Comparison of ENCODE assay signal across 10 mouse cellular contexts in genomic region chr5:148995962-148996708, GRCm38 (mm10). TPM values are rescaled to one million over a fixed set of nuclear protein-coding genes. Genes with fewer than 3 reads are reported as not detected.
DNase-seq lines count a peak whose midpoint lies in the region; ATAC-seq and TF ChIP-seq lines count a peak whose summit lies in the region.
"Had no signal": no experiment of that assay in that cellular context is flagged by ENCODE, and none has a peak within 500 bp of the region (broad histone marks: within the 10 kb centered on the region; RNA-seq: fewer than 3 reads in every experiment).

No protein-coding gene starts in this region.

- no peak overlapping the region for H3K4me3 ChIP-seq in heart, embryonic 16.5 days (ENCODE audit: low read length)
- H3K4me3 ChIP-seq in MEL (ENCODE audit: control insufficient read depth in 1 of 2, insufficient read depth in 1 of 2, low read depth in 2 of 2, low read length in 2 of 2): peak overlapping the region in 1 of 2 experiments; percentile 40; a peak in 2 of 4 replicates
- no peak overlapping the region for H3K4me3 ChIP-seq in forebrain, embryonic 14.5 days (ENCODE audit: low read depth, low read length)
- no peak overlapping the region for H3K4me3 ChIP-seq in liver, embryonic 13.5 days (replicated peaks)

- H3K79me2 ChIP-seq in MEL (ENCODE audit: control insufficient read depth, insufficient read depth, low read length, poor library complexity): peaks cover 2% of the 10 kb centered on the region; the same call in 1 of the 2 replicates

- peaks cover 13% of the 10 kb centered on the region for H3K4me1 ChIP-seq in heart, embryonic 16.5 days (ENCODE audit: control insufficient read depth, insufficient read depth, low read length)
- H3K4me1 ChIP-seq in MEL (ENCODE audit: control insufficient read depth in 1 of 2, insufficient read depth in 2 of 2, low read length in 2 of 2): peaks cover 5 to 10% of the 10 kb centered on the region in 2 experiments; a peak in 3 of 4 replicates
- peaks cover 14% of the 10 kb centered on the region for H3K4me1 ChIP-seq in forebrain, embryonic 14.5 days (ENCODE audit: control insufficient read depth, insufficient read depth, low read length)
- peaks cover 23% of the 10 kb centered on the region for H3K4me1 ChIP-seq in liver, embryonic 13.5 days (replicated peaks)

- peak in 1 of 3 experiments; percentile 37; a peak in 2 of 6 replicates for TF ChIP-seq CTCF in MEL (IDR thresholded peaks at IDR 0.05 in 2 of 3, conservative IDR thresholded peaks at IDR 0.05 in 1 of 3; ENCODE audit: control insufficient read depth in 1 of 3, insufficient read depth in 1 of 3, low read depth in 2 of 3, low read length in 3 of 3, poor library complexity in 1 of 3, severe bottlenecking in 1 of 3)

- TF ChIP-seq RAD21 in MEL (IDR thresholded peaks at IDR 0.05; ENCODE audit: low read depth, low read length): peak; percentile 20

- H3K27ac ChIP-seq in heart, embryonic 16.5 days (ENCODE audit: low read length): peak overlapping the region; percentile 10; the same call in 1 of the 2 replicates
- H3K27ac ChIP-seq in MEL (ENCODE audit: control insufficient read depth, low read depth, low read length): no peak overlapping the region
- no peak overlapping the region for H3K27ac ChIP-seq in forebrain, embryonic 14.5 days (ENCODE audit: low read depth, low read length)
- H3K27ac ChIP-seq in liver, embryonic 13.5 days: peak overlapping the region; percentile 78; the same call in 1 of the 2 replicates

- no peak for TF ChIP-seq POLR2A in MEL (IDR thresholded peaks at IDR 0.05; ENCODE audit: control insufficient read depth in 1 of 2, insufficient read depth in 1 of 2, low read depth in 1 of 2, low read length in 2 of 2, poor library complexity in 1 of 2)

- peak in 1 of 2 experiments; percentile 19; a peak in 1 of 4 replicates for TF ChIP-seq EP300 in MEL (IDR thresholded peaks at IDR 0.05; ENCODE audit: low read depth in 1 of 2, low read length in 2 of 2)

- H3K9ac ChIP-seq in heart, embryonic 16.5 days (ENCODE audit: low read length): no peak overlapping the region
- peak overlapping the region; percentile 87 for H3K9ac ChIP-seq in MEL (ENCODE audit: control insufficient read depth, low read depth, low read length, poor library complexity, severe bottlenecking)
- peak overlapping the region; percentile 13; the same call in 1 of the 2 replicates for H3K9ac ChIP-seq in forebrain, embryonic 14.5 days (ENCODE audit: low read length)
- no peak overlapping the region for H3K9ac ChIP-seq in liver, embryonic 13.5 days

- H3K4me2 ChIP-seq in heart, embryonic 16.5 days (ENCODE audit: low read depth, low read length): no peak overlapping the region
- H3K4me2 ChIP-seq in forebrain, embryonic 14.5 days (ENCODE audit: low read length): no peak overlapping the region
- no peak overlapping the region for H3K4me2 ChIP-seq in liver, embryonic 13.5 days

- WGBS in heart, embryonic 16.5 days: 62% methylated on average over 9 of the region's 9 CpGs
- WGBS in forebrain, embryonic 14.5 days: 56% methylated on average over 9 of the region's 9 CpGs
- 72% methylated on average over 9 of the region's 9 CpGs for WGBS in liver, embryonic 13.5 days (ENCODE audit: insufficient replicate concordance)

- intact Hi-C loops in heart, postnatal 10 days (cut with DNase I): no loop called here

- no peak for DNase-seq in heart, postnatal 10 days
- peak; percentile 64 for DNase-seq in MEL (ENCODE audit: low read depth, low spot score)
- DNase-seq in forebrain, embryonic 14.5 days (ENCODE audit: low spot score): no peak
- no peak for DNase-seq in liver, embryonic 13.5 days
- no peak for DNase-seq in urinary bladder, adult 18-20 months (ENCODE audit: low spot score in 2 of 2)
- DNase-seq in urinary bladder, postnatal 14 days (ENCODE audit: low spot score): no peak
- DNase-seq: retina, postnatal 1 day had no signal

- no peak for ATAC-seq in heart, embryonic 16.5 days (replicated peaks; ENCODE audit: extremely low read depth, insufficient read depth, low FRiP score)
- ATAC-seq in forebrain, embryonic 14.5 days: no peak
- no peak for ATAC-seq in liver, embryonic 13.5 days (ENCODE audit: low read depth)
- ATAC-seq in cerebellum, adult (ENCODE audit: insufficient number of reproducible peaks, low FRiP score, low TSS enrichment): no peak

- no peaks in the 10 kb centered on the region for H3K36me3 ChIP-seq in heart, embryonic 16.5 days (ENCODE audit: control insufficient read depth, insufficient read depth)
- H3K36me3 ChIP-seq in MEL (ENCODE audit: control insufficient read depth in 1 of 2, insufficient read depth in 2 of 2, low read length in 2 of 2): peaks cover 0 to 12% of the 10 kb centered on the region in 2 experiments; a peak in 2 of 4 replicates
- no peaks in the 10 kb centered on the region for H3K36me3 ChIP-seq in forebrain, embryonic 14.5 days (ENCODE audit: control insufficient read depth, insufficient read depth, low read length)
- H3K36me3 ChIP-seq in liver, embryonic 13.5 days: no peaks in the 10 kb centered on the region

- no peaks in the 10 kb centered on the region for H3K27me3 ChIP-seq in heart, embryonic 16.5 days (ENCODE audit: control insufficient read depth, insufficient read depth, low read length)
- no peaks in the 10 kb centered on the region for H3K27me3 ChIP-seq in MEL (ENCODE audit: control insufficient read depth in 1 of 2, insufficient read depth in 2 of 2, low read length in 2 of 2)
- H3K27me3 ChIP-seq in forebrain, embryonic 14.5 days (replicated peaks; ENCODE audit: control insufficient read depth, insufficient read depth, low read length): no peaks in the 10 kb centered on the region
- H3K27me3 ChIP-seq in liver, embryonic 13.5 days: no peaks in the 10 kb centered on the region

- 0 out of 2 replicates have a peak, but pooled peaks cover 3% of the 10 kb centered on the region for H3K9me3 ChIP-seq in heart, embryonic 16.5 days (replicated peaks; ENCODE audit: control insufficient read depth, low read length)
- no peaks in the 10 kb centered on the region for H3K9me3 ChIP-seq in MEL (replicated peaks; ENCODE audit: insufficient read depth, low read length)
- no peaks in the 10 kb centered on the region for H3K9me3 ChIP-seq in forebrain, embryonic 14.5 days (replicated peaks; ENCODE audit: control insufficient read depth, low read length)
- H3K9me3 ChIP-seq in liver, embryonic 13.5 days (replicated peaks): no peaks in the 10 kb centered on the region

TF ChIP-seq in MEL, 35 proteins besides CTCF, POLR2A, EP300 and RAD21:
- TF ChIP-seq RCOR1 (IDR thresholded peaks at IDR 0.05; ENCODE audit: low read depth, low read length) (no peak), TCF12 (IDR thresholded peaks at IDR 0.05; ENCODE audit: low read depth, low read length) (0 out of 2 replicates have a peak, but pooled peaks have one; percentile 18), SMC3 (IDR thresholded peaks at IDR 0.05; ENCODE audit: low read depth, low read length) (peak; percentile 45), GABPA (IDR thresholded peaks at IDR 0.05; ENCODE audit: low read depth, low read length) (no peak), NRF1 (IDR thresholded peaks at IDR 0.05; ENCODE audit: insufficient read depth, low read depth, low read length, poor library complexity, severe bottlenecking) (no peak), JUND (IDR thresholded peaks at IDR 0.05; ENCODE audit: low read depth, low read length) (no peak), ZNF384 (IDR thresholded peaks at IDR 0.05; ENCODE audit: low read depth, low read length) (no peak), E2F4 (IDR thresholded peaks at IDR 0.05; ENCODE audit: borderline replicate concordance, low read depth, low read length) (no peak), MAX (IDR thresholded peaks at IDR 0.05; ENCODE audit: low read length) (0 out of 2 replicates have a peak, but pooled peaks have one; percentile 48), KAT2A (conservative IDR thresholded peaks at IDR 0.05; ENCODE audit: low read depth, low read length) (no peak; the same call in 1 of the 2 replicates), UBTF (IDR thresholded peaks at IDR 0.05; ENCODE audit: borderline replicate concordance, insufficient read depth, low read depth, low read length) (no peak), MXI1 (IDR thresholded peaks at IDR 0.05; ENCODE audit: low read depth, low read length) (peak; percentile 74), MAZ (IDR thresholded peaks at IDR 0.05; ENCODE audit: low read depth, low read length) (peak; percentile 59; the same call in 1 of the 2 replicates), SIN3A (IDR thresholded peaks at IDR 0.05; ENCODE audit: low read length) (peak; percentile 60; the same call in 1 of the 2 replicates), TAL1 (IDR thresholded peaks at IDR 0.05; ENCODE audit: low read length) (no peak), POLR2AphosphoS5 (IDR thresholded peaks at IDR 0.05; ENCODE audit: borderline replicate concordance, low read depth, low read length) (no peak), GATA1 (IDR thresholded peaks at IDR 0.05; ENCODE audit: low read depth, low read length) (no peak), USF2 (IDR thresholded peaks at IDR 0.05; ENCODE audit: borderline replicate concordance in 1 of 2, insufficient read depth in 1 of 2, low read depth in 1 of 2, low read length in 2 of 2) (0 out of 4 replicates have a peak, but pooled peaks of 1 of the 2 experiments have one; percentile 20), HCFC1 (IDR thresholded peaks at IDR 0.05; ENCODE audit: low read depth, low read length) (no peak), MYB (IDR thresholded peaks at IDR 0.05; ENCODE audit: low read depth, low read length) (no peak), CHD2 (IDR thresholded peaks at IDR 0.05; ENCODE audit: low read length) (no peak), USF1 (IDR thresholded peaks at IDR 0.05; ENCODE audit: low read depth, low read length) (peak; percentile 30; the same call in 1 of the 2 replicates), BHLHE40 (IDR thresholded peaks at IDR 0.05; ENCODE audit: borderline replicate concordance, low read depth, low read length) (peak; percentile 46; the same call in 1 of the 2 replicates), ZC3H11A (IDR thresholded peaks at IDR 0.05; ENCODE audit: low read depth, low read length) (peak; percentile 22; the same call in 1 of the 2 replicates)

RNA-seq across cellular contexts. Expression of gene Gm42791, which starts 1.2 kb away (rescaled TPM):
- 1.4 TPM in 1 of 2 replicates, not detected in the other for polyA plus RNA-seq in heart, embryonic 16.5 days (2015; fragmentation: Nextera tagmentation; extraction: Ambion mirVana)
- 1 to 10 TPM; 4.1 to 6.0 TPM for total RNA-seq in heart, postnatal 10 days (2021)
- total RNA-seq in MEL (2012; rRNA removed): 1.2 TPM in 1 of 2 replicates, not detected in the other
- 1 to 10 TPM in 1 of 2 experiments, not detected in 1; 2.1 TPM for polyA plus RNA-seq in MEL (2012; ENCODE audit: insufficient read depth in 1 of 2, insufficient read length in 2 of 2, low read depth in 1 of 2, low replicate concordance in 2 of 2, missing spikeins in 1 of 2)
- 8.4 TPM in 1 of 2 replicates, not detected in the other for polyA plus RNA-seq in forebrain, embryonic 14.5 days (2014; fragmentation: Nextera tagmentation; extraction: Ambion mirVana)
- polyA plus RNA-seq in liver, embryonic 13.5 days (2015; fragmentation: Nextera tagmentation; extraction: Ambion mirVana): 0.32 and 0.86 TPM in 2 replicates
- total RNA-seq: ES-E14 had no signal

Comparison
In these comparisons a context has a peak if more than half of its experiments do, and no peak if none do; other contexts are left out.
1. H3K27ac ChIP-seq: peak in heart, embryonic 16.5 days (single experiment) and liver, embryonic 13.5 days (single experiment); none in MEL (single experiment) and forebrain, embryonic 14.5 days (single experiment).
2. H3K9ac ChIP-seq: peak in MEL (single experiment) and forebrain, embryonic 14.5 days (single experiment); none in heart, embryonic 16.5 days (single experiment) and liver, embryonic 13.5 days (single experiment).